Mouse (Mus musculus) activated CD4-positive, CD25-positive, alpha-beta regulatory T cell (primary cell): ENCODE results near the gene Zfp26. TPM values are rescaled to one million over a fixed set of nuclear protein-coding genes. Genes with fewer than 3 reads are reported as not detected.

Experiments used
- polyA plus RNA-seq, 2 experiments: library from polyadenylated mRNA; unstranded; fragments of 100-300 nt; shearing (Covaris generic); gene quantifications; one replicate each; pipeline ENCODE4 v1.2.1; 2017

Gene Zfp26
- polyA plus RNA-seq, result 10 to 100 TPM; 26.8 to 30.2 TPM

GRCm38 (mm10) chr9:20459377-20460317 is at the start of gene Zfp26:
Gene Zfp26, minus strand, starts transcription at chr9:20460162.

GRCm38 (mm10) chr9:20492527-20493233 is 32.7 kb upstream of the Zfp26 start, which contains the start of gene Zfp426:
Gene Zfp426, minus strand, starts transcription at chr9:20492746.

DNA sequence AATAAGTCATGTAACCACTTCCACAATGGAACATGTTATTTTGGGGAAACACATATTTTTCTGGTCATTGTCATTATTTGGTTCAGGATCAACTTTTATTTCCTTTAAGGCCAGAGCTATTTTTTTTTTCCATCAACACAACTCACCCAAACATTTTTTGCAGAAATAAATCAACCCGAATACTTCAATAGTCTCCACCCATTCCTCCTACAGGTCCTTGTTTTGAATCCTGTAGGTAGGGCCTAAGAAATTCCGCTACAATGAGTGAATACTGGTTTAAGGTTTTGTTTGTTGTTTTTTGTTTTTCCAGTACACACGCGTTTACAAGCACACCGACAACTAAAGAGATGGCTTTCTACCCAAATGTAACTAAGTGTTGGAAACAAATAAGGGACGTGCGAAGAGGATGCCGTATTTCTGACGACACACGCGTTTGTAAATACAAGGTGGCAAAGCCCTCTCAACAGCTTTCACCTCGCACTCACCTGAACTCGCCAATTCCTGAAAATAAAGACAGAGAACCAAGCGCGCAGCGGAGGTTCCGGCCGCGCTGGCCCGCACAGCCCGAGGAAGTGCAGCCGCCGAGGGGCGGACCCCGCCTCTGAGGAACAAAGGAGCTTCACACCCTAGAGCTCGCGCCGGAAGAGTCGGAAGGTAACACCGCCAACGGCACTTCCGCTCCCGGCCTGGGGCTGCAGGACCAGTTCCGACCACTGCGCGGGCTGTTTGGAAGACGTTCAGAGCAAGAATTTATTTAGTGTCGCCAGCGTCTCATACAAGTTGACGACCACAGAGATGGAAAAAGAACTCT is 75.2 kb downstream of the Zfp26 start, which contains the start of gene Zfp560:
Gene Zfp560 (minus strand): TSS at position 646 of the 811 bp plus-strand sequence.

Other genes with a start within 250 kb of the Zfp26 start
- gene Olfr871, start 248.0 kb downstream of the Zfp26 start, polyA plus RNA-seq, result not detected
- gene Olfr872, start 223.0 kb downstream of the Zfp26 start, polyA plus RNA-seq, result under 1 TPM in 1 of 2 experiments, not detected in 1; 0.21 TPM
- gene Olfr39, start 177.8 kb downstream of the Zfp26 start, polyA plus RNA-seq, result not detected
- gene Olfr873, start 161.6 kb downstream of the Zfp26 start, polyA plus RNA-seq, result under 1 TPM in 1 of 2 experiments, not detected in 1; 0.06 TPM
- not detected for gene Olfr18, start 124.1 kb downstream of the Zfp26 start, polyA plus RNA-seq
- gene Zfp560, start 75.0 kb downstream of the Zfp26 start, polyA plus RNA-seq, result 10 to 100 TPM; 20.2 to 26.2 TPM
- 10 to 100 TPM; 12.7 to 23.8 TPM for gene Zfp426, start 32.6 kb upstream of the Zfp26 start, polyA plus RNA-seq
- 10 to 100 TPM; 23.0 to 32.3 TPM for gene Zfp266, start 61.3 kb upstream of the Zfp26 start, polyA plus RNA-seq
- 10 to 100 TPM; 10.5 to 10.9 TPM for gene Zfp846, start 121.1 kb upstream of the Zfp26 start, polyA plus RNA-seq
- gene Ubl5, start 182.7 kb upstream of the Zfp26 start, polyA plus RNA-seq, result 100 to 1,000 TPM; 410 to 443 TPM
- 10 to 100 TPM; 38.6 to 46.9 TPM for gene Fbxl12, start 184.6 kb upstream of the Zfp26 start, polyA plus RNA-seq
- 10 to 100 TPM; 23.0 to 28.2 TPM for gene Pin1, start 191.9 kb upstream of the Zfp26 start, polyA plus RNA-seq